Mouse (Mus musculus) lung, adult 2 months (tissue): ENCODE results near the gene Sh3yl1.

Experiments
- CTCF ChIP-seq: fragments of 200-500 bp; IDR thresholded peaks from 2 replicates; pipeline ENCODE4 v1.5.1; 2011; ENCODE audit warnings: mild to moderate bottlenecking, low read length, control low read depth; ENCODE audit not compliant: insufficient read depth
- POLR2A ChIP-seq: fragments of 200-500 bp; IDR thresholded peaks from 2 replicates; pipeline ENCODE4 v1.6.1; 2011; ENCODE audit warnings: low read depth, mild to moderate bottlenecking, control low read depth, low read length, borderline replicate concordance; ENCODE audit errors: extremely low read depth

DNA sequence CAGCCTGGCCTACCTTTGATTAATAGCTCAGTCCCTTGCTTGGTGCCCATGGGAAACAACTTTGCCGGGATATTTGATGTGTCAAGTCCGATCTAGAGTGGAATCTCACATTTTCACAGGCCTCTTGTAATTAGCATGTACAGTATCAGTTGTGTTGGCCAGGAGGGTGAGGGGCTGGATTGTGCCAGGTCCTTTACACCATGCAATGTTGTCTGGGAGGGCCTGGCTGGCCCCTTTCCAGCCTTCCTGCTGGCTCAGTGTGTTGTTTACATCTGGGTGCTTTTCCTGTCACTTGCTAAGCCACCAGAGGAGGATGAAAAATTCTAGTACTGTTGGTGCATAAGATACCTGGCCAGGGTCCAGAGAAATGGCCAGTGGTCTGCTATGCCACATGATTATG, 47.1 kb upstream of the Sh3yl1 start:
- TF ChIP-seq CTCF (no peak), POLR2A (no peak)
